Mouse (Mus musculus) leukemia stem cell, adult 10-12 weeks (primary cell): Measurements from ENCODE around the gene Vti1b. TPM values are rescaled to one million over a fixed set of nuclear protein-coding genes. Genes with fewer than 3 reads are reported as not detected.

ENCODE experiments used
- polyA plus RNA-seq: library from polyadenylated mRNA; stranded (reverse); fragments of >175 nt; gene quantifications from 2 replicates; pipeline ENCODE4 v1.2.3, GENCODE M21; 2012; ENCODE audit warnings: low replicate concordance

The Vti1b gene
- 39.5 and 39.8 TPM in 2 replicates for polyA plus RNA-seq

GRCm38 (mm10) chr12:79172019-79172941 lies at the start of gene Vti1b:
Gene Vti1b, minus strand, starts transcription at chr12:79172667.

GRCm38 (mm10) chr12:79208703-79209464 lies 36.4 kb upstream of the Vti1b start, which contains the start of gene Rdh12:
Gene Rdh12, plus strand, starts transcription at chr12:79208914.

GRCm38 (mm10) chr12:79192193-79192592 lies 19.7 kb upstream of the Vti1b start, which contains the start of gene Rdh11:
Gene Rdh11, minus strand, starts transcription at chr12:79192293.

GRCm38 (mm10) chr12:79130299-79131177 lies 41.9 kb downstream of the Vti1b start, which contains the start of gene Arg2:
Gene Arg2, plus strand, starts transcription at chr12:79130777.

Other genes with a start within 250 kb of the Vti1b start
- gene Tmem229b, start 165.0 kb downstream of the Vti1b start, polyA plus RNA-seq = 9.6 and 13.4 TPM in 2 replicates
- 0.09 and 0.20 TPM in 2 replicates for gene Plekhh1, start 143.5 kb downstream of the Vti1b start, polyA plus RNA-seq
- 2.7 and 9.8 TPM in 2 replicates for gene Pigh, start 83.0 kb downstream of the Vti1b start, polyA plus RNA-seq
- 0.24 TPM in 1 of 2 replicates, not detected in the other for gene Arg2, start 41.9 kb downstream of the Vti1b start, polyA plus RNA-seq
- gene Rdh11, start 19.6 kb upstream of the Vti1b start, polyA plus RNA-seq = 0.63 and 1.5 TPM in 2 replicates
- gene Rdh12, start 36.2 kb upstream of the Vti1b start, polyA plus RNA-seq = 0.15 and 0.40 TPM in 2 replicates
- gene Zfyve26, start 123.6 kb upstream of the Vti1b start, polyA plus RNA-seq = 2.6 and 10.1 TPM in 2 replicates
- gene Rad51b, start 124.6 kb upstream of the Vti1b start, polyA plus RNA-seq = 0.43 and 0.55 TPM in 2 replicates